Mouse (Mus musculus) kidney, embryonic 15.5 days (tissue): ENCODE data around the gene Fgfr2. TPM values are rescaled to one million over a fixed set of nuclear protein-coding genes. Genes with fewer than 3 reads are reported as not detected.

ENCODE experiments used
- ATAC-seq: fragments of 200-750 bp; cut with Nextera tagmentation; replicated peaks from 2 replicates; pipeline ENCODE4 v1.8.0; 2017; ENCODE audit warnings: moderate TSS enrichment; ENCODE audit not compliant: low FRiP score
- H3K27ac ChIP-seq: fragments of 300-500 bp; sonication (generic); 2 replicates; pipeline ENCODE4 v1.5.1; 2015; ENCODE audit warnings: mild to moderate bottlenecking, inconsistent platforms
- H3K27me3 ChIP-seq: fragments of 300-500 bp; sonication (generic); 2 replicates; pipeline ENCODE4 v1.6.1; 2015; ENCODE audit warnings: inconsistent platforms
- H3K36me3 ChIP-seq: fragments of 300-500 bp; sonication (generic); 2 replicates; pipeline ENCODE4 v1.6.1; 2015; ENCODE audit warnings: inconsistent platforms
- H3K4me1 ChIP-seq: fragments of 300-500 bp; sonication (generic); 2 replicates; pipeline ENCODE4 v1.6.1; 2015; ENCODE audit warnings: inconsistent platforms
- H3K4me2 ChIP-seq: fragments of 300-500 bp; sonication (generic); 2 replicates; pipeline ENCODE4 v1.6.1; 2015; ENCODE audit warnings: moderate library complexity, mild to moderate bottlenecking, inconsistent platforms
- H3K4me3 ChIP-seq: fragments of 300-500 bp; sonication (generic); replicated peaks from 2 replicates; pipeline ENCODE4 v1.5.1; 2015; ENCODE audit warnings: mild to moderate bottlenecking, inconsistent platforms
- H3K9ac ChIP-seq: fragments of 300-500 bp; sonication (generic); 2 replicates; pipeline ENCODE4 v1.6.1; 2015; ENCODE audit warnings: mild to moderate bottlenecking, inconsistent platforms
- H3K9me3 ChIP-seq: fragments of 300-500 bp; sonication (generic); replicated peaks from 2 replicates; pipeline ENCODE4 v1.6.1; 2016; ENCODE audit warnings: inconsistent platforms
- WGBS: fragments of 180-500 bp; shearing (Covaris S2); methylation state at CpG from one replicate; pipeline ENCODE4 v1.1.7; 2015; ENCODE audit warnings: mixed read lengths; 5-methylcytosine and 5-hydroxymethylcytosine counted together
- polyA plus RNA-seq: library from polyadenylated mRNA; unstranded; fragments of >200 nt; fragmentation: Nextera tagmentation; extraction: Ambion mirVana; gene quantifications from 2 replicates; pipeline ENCODE4 v1.2.1, GENCODE M21; 2015

Fgfr2 gene
- polyA plus RNA-seq, 1 experiment from 2014 or later, result 104 TPM

- no peak overlapping the region for H3K9ac ChIP-seq
- H3K27ac ChIP-seq, result no peak overlapping the region
- WGBS, result 53% methylated on average over 12 of the region's 12 CpGs
- no peaks in the 10 kb centered on the region for H3K36me3 ChIP-seq
- ATAC-seq, result no peak
- H3K4me2 ChIP-seq, result no peak overlapping the region
- H3K9me3 ChIP-seq, result 0 out of 2 replicates have a peak, but pooled peaks cover 4% of the 10 kb centered on the region
- no peaks in the 10 kb centered on the region for H3K27me3 ChIP-seq
- H3K4me1 ChIP-seq, result peaks cover 12% of the 10 kb centered on the region
- H3K4me3 ChIP-seq, result no peak overlapping the region
These were observed 2755.7 kb downstream of the Fgfr2 start for GRCm38 (mm10) chr7:130367222-130368035.

GRCm38 (mm10) chr7:130365711-130366110, 2757.4 kb downstream of the Fgfr2 start:
- 94% methylated on average over 10 of the region's 10 CpGs for WGBS
- Histone ChIP-seq H3K27ac (no peak overlapping the region), H3K27me3 (no peaks in the 10 kb centered on the region), H3K4me2 (no peak overlapping the region), H3K4me3 (no peak overlapping the region), H3K9ac (no peak overlapping the region), H3K9me3 (0 out of 2 replicates have a peak, but pooled peaks cover 4% of the 10 kb centered on the region), H3K4me1 (peaks cover 12% of the 10 kb centered on the region), H3K36me3 (no peaks in the 10 kb centered on the region)
- ATAC-seq, result no peak

GRCm38 (mm10) chr7:130340412-130341152, 2782.6 kb downstream of the Fgfr2 start:
- Histone ChIP-seq H3K9me3 (no peaks in the 10 kb centered on the region), H3K36me3 (no peaks in the 10 kb centered on the region), H3K4me2 (no peak overlapping the region), H3K27ac (0 out of 2 replicates have a peak overlapping the region, but pooled peaks have one; percentile 6), H3K9ac (no peak overlapping the region), H3K4me1 (peaks cover 16% of the 10 kb centered on the region), H3K4me3 (no peak overlapping the region), H3K27me3 (no peaks in the 10 kb centered on the region)
- no peak for ATAC-seq
- WGBS, result 58% methylated on average over 6 of the region's 6 CpGs

- Histone ChIP-seq H3K27me3 (no peaks in the 10 kb centered on the region), H3K27ac (no peak overlapping the region), H3K36me3 (no peaks in the 10 kb centered on the region), H3K9ac (no peak overlapping the region), H3K4me2 (no peak overlapping the region), H3K4me3 (no peak overlapping the region), H3K4me1 (peaks cover 23% of the 10 kb centered on the region), H3K9me3 (no peaks in the 10 kb centered on the region)
- WGBS, result 92% methylated on average over 7 of the region's 7 CpGs
- no peak for ATAC-seq
These were observed 2785.5 kb downstream of the Fgfr2 start for GRCm38 (mm10) chr7:130337601-130338000.

- H3K27me3 ChIP-seq, result no peaks in the 10 kb centered on the region
- H3K4me1 ChIP-seq, result peaks cover 16% of the 10 kb centered on the region
- H3K4me3 ChIP-seq, result no peak overlapping the region
- ATAC-seq, result peak; percentile 93
- H3K4me2 ChIP-seq, result no peak overlapping the region
- 30% methylated on average over 4 of the region's 4 CpGs for WGBS
- H3K9me3 ChIP-seq, result no peaks in the 10 kb centered on the region
- no peaks in the 10 kb centered on the region for H3K36me3 ChIP-seq
- H3K27ac ChIP-seq, result peak overlapping the region; percentile 88
- H3K9ac ChIP-seq, result no peak overlapping the region
These were observed 2787.6 kb downstream of the Fgfr2 start for GRCm38 (mm10) chr7:130335440-130336051.

- Histone ChIP-seq H3K9me3 (no peaks in the 10 kb centered on the region), H3K27ac (no peak overlapping the region), H3K4me2 (no peak overlapping the region), H3K27me3 (0 out of 2 replicates have a peak, but pooled peaks cover 5% of the 10 kb centered on the region), H3K4me1 (peaks cover 25% of the 10 kb centered on the region), H3K4me3 (no peak overlapping the region), H3K36me3 (no peaks in the 10 kb centered on the region), H3K9ac (no peak overlapping the region)
- WGBS, result 88% methylated on average over 11 of the region's 11 CpGs
- no peak for ATAC-seq
These were observed 2790.5 kb downstream of the Fgfr2 start for GRCm38 (mm10) chr7:130332515-130333220.

- 9% methylated on average over 15 of the region's 15 CpGs for WGBS
- H3K27me3 ChIP-seq, result 0 out of 2 replicates have a peak, but pooled peaks cover 9% of the 10 kb centered on the region
- peak overlapping the region; percentile 45 for H3K4me2 ChIP-seq
- ATAC-seq, result peak; percentile 37; the same call in 1 of the 2 replicates
- no peaks in the 10 kb centered on the region for H3K36me3 ChIP-seq
- peak overlapping the region; percentile 24; the same call in 1 of the 2 replicates for H3K27ac ChIP-seq
- H3K4me1 ChIP-seq, result peaks cover 40% of the 10 kb centered on the region
- no peaks in the 10 kb centered on the region for H3K9me3 ChIP-seq
- no peak overlapping the region; the same call in 1 of the 2 replicates for H3K4me3 ChIP-seq
- no peak overlapping the region for H3K9ac ChIP-seq
These were observed 2795.4 kb downstream of the Fgfr2 start for GRCm38 (mm10) chr7:130327603-130328365.

- Histone ChIP-seq H3K4me2 (no peak overlapping the region), H3K27me3 (0 out of 2 replicates have a peak, but pooled peaks cover 9% of the 10 kb centered on the region), H3K9me3 (no peaks in the 10 kb centered on the region), H3K36me3 (no peaks in the 10 kb centered on the region), H3K4me3 (no peak overlapping the region), H3K4me1 (peaks cover 40% of the 10 kb centered on the region), H3K9ac (no peak overlapping the region), H3K27ac (no peak overlapping the region)
- no peak for ATAC-seq
- 72% methylated on average over 15 of the region's 15 CpGs for WGBS
These were observed 2797.1 kb downstream of the Fgfr2 start for GRCm38 (mm10) chr7:130325983-130326433.

- H3K9me3 ChIP-seq, result no peaks in the 10 kb centered on the region
- H3K4me2 ChIP-seq, result no peak overlapping the region
- 41% methylated on average over 13 of the region's 14 CpGs for WGBS
- H3K27me3 ChIP-seq, result 0 out of 2 replicates have a peak, but pooled peaks cover 9% of the 10 kb centered on the region
- no peak overlapping the region for H3K4me3 ChIP-seq
- no peaks in the 10 kb centered on the region for H3K36me3 ChIP-seq
- no peak overlapping the region for H3K9ac ChIP-seq
- no peak for ATAC-seq
- peaks cover 46% of the 10 kb centered on the region for H3K4me1 ChIP-seq
- no peak overlapping the region for H3K27ac ChIP-seq
These were observed 2798.3 kb downstream of the Fgfr2 start for GRCm38 (mm10) chr7:130324716-130325401.

- 70% methylated on average over 4 of the region's 4 CpGs for WGBS
- Histone ChIP-seq H3K4me2 (no peak overlapping the region), H3K4me3 (no peak overlapping the region)
These were observed 2799.4 kb downstream of the Fgfr2 start for GRCm38 (mm10) chr7:130323766-130324165.

More at GRCm38 (mm10) chr7:130323766-130324165, 2799.4 kb downstream of the Fgfr2 start:
- no peak overlapping the region for H3K9ac ChIP-seq
- H3K9me3 ChIP-seq, result no peaks in the 10 kb centered on the region
- peaks cover 51% of the 10 kb centered on the region for H3K4me1 ChIP-seq
- 0 out of 2 replicates have a peak, but pooled peaks cover 9% of the 10 kb centered on the region for H3K27me3 ChIP-seq
- H3K36me3 ChIP-seq, result no peaks in the 10 kb centered on the region
- H3K27ac ChIP-seq, result no peak overlapping the region
- ATAC-seq, result no peak
